8 mouse cellular contexts compared by ENCODE assay signal in the genomic region with DNA sequence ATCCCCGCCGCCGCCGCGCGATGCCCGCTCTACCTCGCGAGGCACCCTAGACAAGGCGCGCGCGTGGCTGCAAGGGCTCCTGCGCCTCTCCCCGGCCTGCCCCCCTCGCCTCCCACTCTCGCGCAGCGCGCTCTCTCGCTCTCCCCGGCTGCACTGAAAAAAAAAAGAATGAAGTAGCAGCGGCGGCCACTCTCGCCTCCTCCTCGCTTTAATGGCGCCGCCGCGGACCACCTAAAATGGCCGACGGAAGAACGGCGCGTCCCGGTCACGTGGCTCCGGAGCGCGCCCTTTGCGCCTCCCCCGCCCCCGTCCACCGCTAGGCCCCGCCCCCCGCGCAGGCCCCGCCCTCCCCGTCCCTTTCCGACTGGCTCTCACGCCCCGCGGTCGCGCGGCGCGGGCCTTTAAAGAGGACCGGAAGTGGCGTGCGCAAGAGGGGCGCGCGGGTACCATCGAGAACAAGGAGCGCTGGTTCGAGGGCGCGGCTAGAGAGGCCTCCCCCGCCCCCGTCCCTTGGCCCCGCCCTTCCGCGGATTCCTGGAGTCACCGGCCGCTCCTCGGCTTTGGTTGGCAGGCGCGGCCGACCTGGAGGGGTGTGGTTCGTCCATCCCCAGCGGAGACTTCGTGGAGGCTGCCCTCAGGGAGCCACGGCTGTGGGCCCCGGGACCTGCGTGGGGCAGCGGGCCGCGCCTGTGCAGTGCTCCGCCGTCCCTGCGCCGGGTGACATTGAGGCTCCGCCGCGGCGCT. TPM values are rescaled to one million over a fixed set of nuclear protein-coding genes. Genes with fewer than 3 reads are reported as not detected.
A peak's percentile ranks its signal among the peaks of the same experiment; 100 is the strongest.
DNase-seq lines count a peak whose midpoint lies in the region; ATAC-seq and TF ChIP-seq lines count a peak whose summit lies in the region.

A gene (minus strand): TSS at position 240 of the 744 bp plus-strand sequence.
A gene (plus strand): TSS at position 363 of the 744 bp plus-strand sequence.

- peaks cover 25% of the 10 kb centered on the region for H3K36me3 ChIP-seq in hindbrain, embryonic 10.5 days
- no peaks in the 10 kb centered on the region for H3K36me3 ChIP-seq in lung, embryonic 16.5 days (ENCODE audit: control insufficient read depth, insufficient read depth, low read length)
- no peaks in the 10 kb centered on the region for H3K36me3 ChIP-seq in thymus, adult 2 months (ENCODE audit: control insufficient read depth, insufficient read depth, low read length)

- H3K9ac ChIP-seq in lung, embryonic 16.5 days (ENCODE audit: low read length) = peak within 1 kb of the TSS; percentile 99

- peak; percentile 89 for ATAC-seq in frontal cortex, adult (ENCODE audit: low TSS enrichment)
- ATAC-seq in lung, embryonic 16.5 days (ENCODE audit: low read depth) = peak; percentile 97

- peaks cover 26% of the 10 kb centered on the region for H3K4me1 ChIP-seq in hindbrain, embryonic 10.5 days (replicated peaks)
- H3K4me1 ChIP-seq in lung, embryonic 16.5 days (replicated peaks; ENCODE audit: control insufficient read depth, insufficient read depth, low read length) = peaks cover 18% of the 10 kb centered on the region
- peaks cover 6% of the 10 kb centered on the region for H3K4me1 ChIP-seq in thymus, adult 2 months (replicated peaks; ENCODE audit: control insufficient read depth, insufficient read depth, low read length)

- peak within 1 kb of the TSS; percentile 96 for H3K4me3 ChIP-seq in hindbrain, embryonic 10.5 days
- H3K4me3 ChIP-seq in lung, embryonic 16.5 days (ENCODE audit: low read length) = peak within 1 kb of the TSS; percentile 97
- H3K4me3 ChIP-seq in thymus, adult 2 months (ENCODE audit: control insufficient read depth, insufficient read depth, low read length) = peak within 1 kb of the TSS; percentile 96

- no peaks in the 10 kb centered on the region for H3K9me3 ChIP-seq in hindbrain, embryonic 10.5 days
- H3K9me3 ChIP-seq in lung, embryonic 16.5 days (ENCODE audit: control insufficient read depth, low read length) = no peaks in the 10 kb centered on the region

- under 1% methylated on average over 97 of the region's 97 CpGs for WGBS in hindbrain, embryonic 10.5 days
- WGBS in lung, embryonic 16.5 days = under 1% methylated on average over 88 of the region's 97 CpGs
- under 1% methylated on average over 93 of the region's 97 CpGs for WGBS in thymus, adult 2 months

- peak within 1 kb of the TSS; percentile 70 for H3K4me2 ChIP-seq in lung, embryonic 16.5 days (ENCODE audit: low read depth, low read length)

- H3K27me3 ChIP-seq in hindbrain, embryonic 10.5 days (ENCODE audit: insufficient read depth, poor library complexity, severe bottlenecking) = no peaks in the 10 kb centered on the region
- no peaks in the 10 kb centered on the region for H3K27me3 ChIP-seq in lung, embryonic 16.5 days (ENCODE audit: control insufficient read depth, insufficient read depth, low read depth, low read length)
- no peaks in the 10 kb centered on the region for H3K27me3 ChIP-seq in thymus, adult 2 months (ENCODE audit: control insufficient read depth, insufficient read depth, low read length)

- DNase-seq in Muller cell, postnatal 12 days (ENCODE audit: inconsistent ontology term) = peak; percentile 100
- DNase-seq in cerebellum, adult 9-10 months = peak; percentile 95
- peak; percentile 98 for DNase-seq in hindbrain, embryonic 10.5 days (ENCODE audit: low spot score)
- DNase-seq in layer of hippocampus, adult 9-11 months = peak; percentile 97
- peak; percentile 95 for DNase-seq in ovary, adult 18-20 months (ENCODE audit: low spot score)
- DNase-seq in thymus, adult 2 months = peak; percentile 85

- peak; percentile 90 for TF ChIP-seq POLR2A in thymus, adult 2 months (IDR thresholded peaks at IDR 0.05; ENCODE audit: control insufficient read depth, extremely low read depth, insufficient read depth, low read length, poor library complexity)

- peak within 1 kb of the TSS; percentile 100 for H3K27ac ChIP-seq in hindbrain, embryonic 10.5 days
- H3K27ac ChIP-seq in lung, embryonic 16.5 days (ENCODE audit: low read length) = peak within 1 kb of the TSS; percentile 99
- peak within 1 kb of the TSS; percentile 74 for H3K27ac ChIP-seq in thymus, adult 2 months (ENCODE audit: control insufficient read depth, insufficient read depth, low read length)

- TF ChIP-seq CTCF in thymus, adult 2 months (IDR thresholded peaks at IDR 0.05; ENCODE audit: borderline replicate concordance, control insufficient read depth, extremely low read depth, insufficient read depth, low read length, poor library complexity) = no peak

RNA-seq across cellular contexts. Expression of the first gene that starts in this region (rescaled TPM):
- polyA plus RNA-seq in hindbrain, embryonic 10.5 days (2016; fragmentation: Nextera tagmentation; extraction: Ambion mirVana) = 247 and 280 TPM in 2 replicates
- polyA plus RNA-seq in lung, embryonic 16.5 days (2015; fragmentation: Nextera tagmentation; extraction: Ambion mirVana) = 44.0 and 52.8 TPM in 2 replicates
- polyA plus RNA-seq in thymus, adult 2 months (2012; rRNA removed) = 62.6 and 93.5 TPM in 2 replicates

RNA-seq across cellular contexts. Expression of the second gene that starts in this region (rescaled TPM):
- 1.7 and 1.9 TPM in 2 replicates for polyA plus RNA-seq in hindbrain, embryonic 10.5 days (2016; fragmentation: Nextera tagmentation; extraction: Ambion mirVana)
- 1.7 TPM in 2 replicates for polyA plus RNA-seq in lung, embryonic 16.5 days (2015; fragmentation: Nextera tagmentation; extraction: Ambion mirVana)
- 3.9 and 5.6 TPM in 2 replicates for polyA plus RNA-seq in thymus, adult 2 months (2012; rRNA removed)

Comparison
In these comparisons a context has a peak if more than half of its experiments do, and no peak if none do; other contexts are left out.
1. Peak in every context shown above with its lines: DNase-seq, ATAC-seq, H3K4me3 ChIP-seq and H3K27ac ChIP-seq.